Mouse (Mus musculus): ENCODE measurements around the gene 1110032A03Rik. TPM values are rescaled to one million over a fixed set of nuclear protein-coding genes. Genes with fewer than 3 reads are reported as not detected.

Gene 1110032A03Rik
- polyA plus RNA-seq, 1 experiment, result 1.3 TPM

GRCm38 (mm10) chr9:50740867-50741784 lies 34.2 kb downstream of the 1110032A03Rik start:
- no peak overlapping the region for H3K4me3 ChIP-seq (replicated peaks)
- H3K36me3 ChIP-seq (replicated peaks; ENCODE audit: low read length), result no peaks in the 10 kb centered on the region
- H3K27me3 ChIP-seq (replicated peaks), result peaks cover 21% of the 10 kb centered on the region
- peaks cover 33% of the 10 kb centered on the region for H3K4me1 ChIP-seq
- TF ChIP-seq GATA1 (IDR thresholded peaks at IDR 0.05; ENCODE audit: borderline replicate concordance, low read length) (no peak), FLI1 (IDR thresholded peaks at IDR 0.05; ENCODE audit: low read length) (no peak)
- no peaks in the 10 kb centered on the region for H3K9me3 ChIP-seq

- Histone ChIP-seq H3K36me3 (replicated peaks; ENCODE audit: low read length) (no peaks in the 10 kb centered on the region), H3K4me3 (replicated peaks) (peak within 1 kb of the TSS; percentile 88), H3K4me1 (peaks cover 29% of the 10 kb centered on the region), H3K9me3 (no peaks in the 10 kb centered on the region), H3K27me3 (replicated peaks) (peaks cover 19% of the 10 kb centered on the region)
- TF ChIP-seq FLI1 (IDR thresholded peaks at IDR 0.05; ENCODE audit: low read length) (no peak), GATA1 (IDR thresholded peaks at IDR 0.05; ENCODE audit: borderline replicate concordance, low read length) (no peak)
These were observed 36.1 kb downstream of the 1110032A03Rik start, which contains the start of gene Dixdc1 for GRCm38 (mm10) chr9:50738914-50739870. Gene Dixdc1, minus strand, starts transcription at chr9:50739517.

GRCm38 (mm10) chr9:50734989-50735388 lies 40.3 kb downstream of the 1110032A03Rik start:
- H3K27me3 ChIP-seq (replicated peaks), result peaks cover 34% of the 10 kb centered on the region
- no peaks in the 10 kb centered on the region for H3K9me3 ChIP-seq
- TF ChIP-seq FLI1 (IDR thresholded peaks at IDR 0.05; ENCODE audit: low read length) (no peak), GATA1 (IDR thresholded peaks at IDR 0.05; ENCODE audit: borderline replicate concordance, low read length) (no peak)

GRCm38 (mm10) chr9:50732560-50732959 lies 42.8 kb downstream of the 1110032A03Rik start:
- Histone ChIP-seq H3K4me1 (peaks cover 26% of the 10 kb centered on the region), H3K4me3 (replicated peaks) (no peak overlapping the region), H3K36me3 (replicated peaks; ENCODE audit: low read length) (no peaks in the 10 kb centered on the region), H3K27me3 (replicated peaks) (peaks cover 40% of the 10 kb centered on the region), H3K9me3 (no peaks in the 10 kb centered on the region)
- TF ChIP-seq GATA1 (IDR thresholded peaks at IDR 0.05; ENCODE audit: borderline replicate concordance, low read length) (no peak), FLI1 (IDR thresholded peaks at IDR 0.05; ENCODE audit: low read length) (no peak)

More at GRCm38 (mm10) chr9:50734989-50735388, 40.3 kb downstream of the 1110032A03Rik start:
- H3K36me3 ChIP-seq (replicated peaks; ENCODE audit: low read length), result no peaks in the 10 kb centered on the region
- H3K4me1 ChIP-seq, result peaks cover 18% of the 10 kb centered on the region
- H3K4me3 ChIP-seq (replicated peaks), result no peak overlapping the region

GRCm38 (mm10) chr9:50729600-50729999 lies 45.7 kb downstream of the 1110032A03Rik start:
- Histone ChIP-seq H3K36me3 (replicated peaks; ENCODE audit: low read length) (no peaks in the 10 kb centered on the region), H3K27me3 (replicated peaks) (peaks cover 63% of the 10 kb centered on the region), H3K4me3 (replicated peaks) (no peak overlapping the region), H3K9me3 (no peaks in the 10 kb centered on the region), H3K4me1 (peaks cover 31% of the 10 kb centered on the region)
- no peak for TF ChIP-seq FLI1 (IDR thresholded peaks at IDR 0.05; ENCODE audit: low read length)
- TF ChIP-seq GATA1 (IDR thresholded peaks at IDR 0.05; ENCODE audit: borderline replicate concordance, low read length), result no peak

- H3K27me3 ChIP-seq (replicated peaks), result peaks cover 69% of the 10 kb centered on the region
- peak overlapping the region; percentile 94 for H3K4me3 ChIP-seq (replicated peaks)
- H3K4me1 ChIP-seq, result peaks cover 33% of the 10 kb centered on the region
- no peaks in the 10 kb centered on the region for H3K36me3 ChIP-seq (replicated peaks; ENCODE audit: low read length)
- no peak for TF ChIP-seq FLI1 (IDR thresholded peaks at IDR 0.05; ENCODE audit: low read length)
- no peak for TF ChIP-seq GATA1 (IDR thresholded peaks at IDR 0.05; ENCODE audit: borderline replicate concordance, low read length)
- H3K9me3 ChIP-seq, result no peaks in the 10 kb centered on the region
These were observed 47.2 kb downstream of the 1110032A03Rik start for GRCm38 (mm10) chr9:50727925-50728651.

GRCm38 (mm10) chr9:50727171-50727924 lies 48.0 kb downstream of the 1110032A03Rik start:
- no peaks in the 10 kb centered on the region for H3K9me3 ChIP-seq
- TF ChIP-seq FLI1 (IDR thresholded peaks at IDR 0.05; ENCODE audit: low read length) (no peak), GATA1 (IDR thresholded peaks at IDR 0.05; ENCODE audit: borderline replicate concordance, low read length) (no peak)
- H3K36me3 ChIP-seq (replicated peaks; ENCODE audit: low read length), result no peaks in the 10 kb centered on the region
- peak overlapping the region; percentile 94 for H3K4me3 ChIP-seq (replicated peaks)
- peaks cover 30% of the 10 kb centered on the region for H3K4me1 ChIP-seq
- peaks cover 68% of the 10 kb centered on the region for H3K27me3 ChIP-seq (replicated peaks)

- no peaks in the 10 kb centered on the region for H3K36me3 ChIP-seq (replicated peaks; ENCODE audit: low read length)
- H3K27me3 ChIP-seq (replicated peaks), result peaks cover 68% of the 10 kb centered on the region
- no peak overlapping the region for H3K4me3 ChIP-seq (replicated peaks)
- H3K4me1 ChIP-seq, result peaks cover 30% of the 10 kb centered on the region
- H3K9me3 ChIP-seq, result no peaks in the 10 kb centered on the region
- TF ChIP-seq GATA1 (IDR thresholded peaks at IDR 0.05; ENCODE audit: borderline replicate concordance, low read length) (no peak), FLI1 (IDR thresholded peaks at IDR 0.05; ENCODE audit: low read length) (no peak)
These were observed 49.3 kb downstream of the 1110032A03Rik start for GRCm38 (mm10) chr9:50725921-50726590.

Measured in megakaryocyte, embryonic 14.5 days (primary cell).